Mouse (Mus musculus): Measurements from ENCODE around the gene Mycbp2.
A peak's percentile ranks its signal among the peaks of the same experiment; 100 is the strongest.

GRCm38 (mm10) chr14:103180096-103180495 lies 166.5 kb downstream of the Mycbp2 start:
- no peak for TF ChIP-seq CTCF (IDR thresholded peaks at IDR 0.05; ENCODE audit: control insufficient read depth, insufficient read depth, insufficient read length)
- no peak for TF ChIP-seq MYOG (IDR thresholded peaks at IDR 0.05; ENCODE audit: control insufficient read depth, extremely low read depth, insufficient read length)
- TF ChIP-seq CEBPB (IDR thresholded peaks at IDR 0.05; ENCODE audit: low read depth) = no peak
- no peak for TF ChIP-seq MAX (IDR thresholded peaks at IDR 0.05)
- peak; percentile 10 for TF ChIP-seq USF1 (IDR thresholded peaks at IDR 0.05; ENCODE audit: low read depth)
- TF ChIP-seq MYOD1 (IDR thresholded peaks at IDR 0.05; ENCODE audit: control insufficient read depth, insufficient read length, low read depth) = no peak
